Mouse (Mus musculus) frontal cortex, postnatal 36 days (tissue): ENCODE results near the gene Aldh16a1.
"Not testable (repeated sequence)": the region's sequence is repeated elsewhere in the genome, so short reads cannot be mapped to it uniquely, and the experiment has no call there.

Experiments used
- DNase-seq, 2 experiments: peaks; one replicate each; pipeline ENCODE4 v3.0.0; 2022; ENCODE audit warnings: low spot score in 2 of 2

Aldh16a1 gene

DNA sequence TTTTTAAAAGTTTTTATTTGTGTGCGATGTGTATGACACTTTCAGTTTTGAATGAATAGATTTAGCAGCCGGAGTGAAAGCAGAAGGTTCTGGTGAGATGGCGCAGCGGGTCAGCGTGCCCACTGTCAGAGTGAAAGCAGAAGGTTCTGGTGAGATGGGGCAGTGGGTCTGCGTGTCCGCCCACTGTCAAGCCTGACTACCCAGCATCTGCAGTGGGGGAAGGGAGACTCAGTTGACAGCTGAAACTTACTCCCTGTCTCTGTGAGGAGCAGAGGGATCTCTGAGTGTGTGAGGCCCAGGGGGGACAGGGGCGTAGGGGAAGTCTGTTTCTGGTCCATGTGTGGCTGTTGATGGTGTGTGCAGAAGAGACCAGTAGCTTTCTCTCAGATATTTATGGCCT, 36.8 kb downstream of the Aldh16a1 start:
- no peak for DNase-seq

DNA sequence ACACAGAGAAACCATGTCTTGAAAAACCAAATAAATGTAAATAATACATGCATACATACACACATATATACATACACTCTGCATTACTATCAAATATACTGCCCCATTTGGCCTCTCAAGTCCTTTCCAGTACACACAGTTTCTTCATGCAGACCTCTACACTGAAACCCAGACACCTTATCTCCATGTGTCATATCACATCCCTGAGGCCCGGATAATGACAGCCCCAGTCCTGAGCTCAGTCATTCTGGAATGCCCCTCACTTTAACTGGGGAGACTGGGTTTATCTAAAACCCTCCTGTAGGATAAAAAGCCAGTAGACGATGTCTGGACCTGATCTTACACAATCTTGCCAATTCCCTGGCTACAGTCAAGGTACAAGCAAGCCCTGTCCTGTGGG, 40.9 kb downstream of the Aldh16a1 start:
- DNase-seq: no peak

- no peak for DNase-seq
Measured at GRCm38 (mm10) chr7:45112529-45112928, 41.9 kb downstream of the Aldh16a1 start.

DNA sequence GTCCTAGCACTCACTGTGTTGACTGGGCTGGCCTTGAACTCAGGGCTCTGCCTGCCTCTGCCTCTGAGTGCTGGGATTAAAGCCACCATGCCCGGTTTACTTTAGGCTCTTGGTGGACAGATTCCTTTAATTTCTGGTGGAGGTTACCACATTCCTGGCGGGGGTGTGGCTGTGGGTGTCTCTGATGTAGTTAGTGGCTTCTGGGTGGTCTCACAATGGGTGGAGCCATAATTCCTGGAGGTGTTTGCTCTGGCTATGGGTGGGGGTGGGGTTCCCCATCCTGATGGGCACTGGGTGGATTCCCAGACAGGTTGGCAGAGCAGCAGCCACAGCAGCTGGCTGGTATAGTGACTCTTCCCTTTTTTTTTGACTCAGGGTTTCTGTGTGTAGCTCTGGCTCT, 42.4 kb downstream of the Aldh16a1 start:
- DNase-seq: no peak

DNA sequence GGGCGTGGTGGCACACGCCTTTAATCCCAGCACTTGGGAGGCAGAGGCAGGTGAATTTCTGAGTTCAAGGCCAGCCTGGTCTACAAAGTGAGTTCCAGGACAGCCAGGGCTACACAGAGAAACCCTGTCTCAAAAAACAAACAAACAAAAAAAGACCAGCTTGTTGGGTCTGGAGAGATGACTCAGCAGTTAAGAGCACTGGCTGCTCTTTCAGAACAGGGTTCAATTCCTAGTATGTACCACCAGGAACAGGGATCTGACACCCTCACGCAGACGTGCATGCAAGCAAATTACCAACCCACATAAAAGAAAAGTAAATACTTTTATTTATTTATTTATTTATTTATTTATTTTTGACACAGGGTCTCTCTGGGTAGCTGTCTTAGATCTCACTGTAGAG, 44.3 kb downstream of the Aldh16a1 start:
- DNase-seq: not testable (repeated sequence)

GRCm38 (mm10) chr7:45107052-45107645, 47.2 kb downstream of the Aldh16a1 start:
- no peak for DNase-seq

DNA sequence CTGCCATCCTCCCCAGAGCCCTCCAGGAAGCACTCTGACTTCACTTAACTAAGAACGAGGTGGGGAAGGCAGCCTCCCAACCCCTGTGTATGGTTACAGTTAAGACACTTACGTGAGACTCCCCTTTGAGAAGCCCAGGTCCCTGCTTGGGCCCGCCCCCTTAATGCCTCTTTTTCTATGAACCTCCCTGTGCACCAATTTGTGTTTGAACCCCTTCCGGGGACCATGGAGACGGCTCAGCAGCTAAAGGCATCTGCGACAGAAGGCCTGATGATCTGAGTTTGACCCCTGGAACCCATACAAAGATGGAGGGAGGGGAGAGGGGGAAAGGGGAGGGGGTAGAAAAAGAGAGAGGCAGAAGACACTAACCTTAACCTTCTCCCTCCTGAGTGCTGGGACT, 47.9 kb downstream of the Aldh16a1 start:
- DNase-seq: no peak

DNA sequence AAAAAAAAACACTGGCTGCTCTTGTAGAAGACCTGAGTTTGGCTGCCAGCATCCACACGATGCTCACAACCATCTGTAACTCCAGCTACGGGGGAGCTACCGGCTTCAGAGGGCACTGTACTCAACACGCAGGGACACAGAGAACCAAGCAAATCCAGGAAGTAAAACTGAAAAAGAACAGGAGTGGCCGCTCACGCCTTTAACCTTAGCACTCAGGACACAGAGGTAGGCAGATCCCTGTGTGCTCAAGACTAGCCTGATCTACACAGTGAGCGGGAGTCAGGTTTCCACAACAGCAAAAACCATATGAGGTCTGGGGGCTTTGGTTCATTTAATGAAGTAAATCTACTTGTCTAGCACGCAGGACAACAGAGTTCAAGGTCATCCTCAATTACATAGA, 48.9 kb downstream of the Aldh16a1 start:
- DNase-seq: no peak

- DNase-seq: no peak
Measured at GRCm38 (mm10) chr7:45104941-45105340, 49.4 kb downstream of the Aldh16a1 start.

- peak in 1 of 2 experiments; percentile 54 for DNase-seq
Measured at GRCm38 (mm10) chr7:45103652-45104180, 50.7 kb downstream of the Aldh16a1 start, which contains the start of gene Fcgrt. Fcgrt (minus strand) TSS chr7:45103851.

DNA sequence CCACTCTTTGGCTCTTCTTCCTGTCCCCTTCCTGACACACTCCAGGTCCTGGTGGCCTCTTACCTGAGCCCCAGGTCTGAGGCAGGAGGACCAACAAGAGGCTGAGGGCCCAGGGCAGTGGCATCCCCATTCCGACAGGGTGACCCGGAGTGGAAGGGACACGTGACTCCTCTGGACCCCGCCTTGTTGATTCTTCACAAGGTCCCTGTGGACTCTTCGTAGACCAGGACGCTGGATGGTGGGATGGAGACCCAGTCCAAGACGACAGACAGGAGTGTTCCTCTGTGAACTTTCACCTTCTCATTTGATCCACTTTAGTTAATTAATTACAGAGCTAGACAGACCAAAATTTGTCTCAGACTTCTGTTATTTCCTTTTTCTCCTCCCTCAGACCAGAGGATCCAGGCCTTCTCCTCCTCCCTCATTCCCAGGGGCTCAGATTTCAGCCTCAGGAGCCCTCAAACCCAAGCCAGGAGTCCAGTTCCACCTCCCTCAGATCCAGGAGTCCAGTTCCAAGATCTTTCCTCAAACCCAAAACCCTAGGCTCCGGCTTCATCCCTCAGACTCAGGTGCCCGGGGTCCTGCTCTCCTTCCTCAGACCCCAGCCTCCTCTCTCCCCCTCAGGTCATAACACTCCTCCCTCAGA, 51.3 kb downstream of the Aldh16a1 start:
- DNase-seq: no peak

- DNase-seq: no peak
Measured at GRCm38 (mm10) chr7:45102441-45102840, 51.9 kb downstream of the Aldh16a1 start.

DNA sequence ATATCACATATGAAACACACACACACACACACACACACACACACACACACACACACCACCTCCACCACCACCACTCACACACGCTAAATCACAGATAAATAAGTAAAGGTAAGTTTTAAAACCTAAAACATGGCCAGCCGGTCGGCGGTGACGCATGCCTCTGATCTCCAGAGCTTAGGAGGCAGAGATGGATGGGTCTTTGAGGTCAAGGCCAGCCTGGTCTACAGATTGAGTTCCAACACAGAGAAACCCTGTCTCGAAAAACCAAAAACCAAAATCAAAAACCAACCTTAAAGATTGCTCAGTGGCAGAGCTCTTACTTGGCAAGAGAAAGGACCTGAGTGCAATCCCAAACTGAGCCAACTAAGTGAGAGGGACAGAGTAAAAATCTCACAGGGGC, 54.3 kb downstream of the Aldh16a1 start:
- DNase-seq: no peak

DNA sequence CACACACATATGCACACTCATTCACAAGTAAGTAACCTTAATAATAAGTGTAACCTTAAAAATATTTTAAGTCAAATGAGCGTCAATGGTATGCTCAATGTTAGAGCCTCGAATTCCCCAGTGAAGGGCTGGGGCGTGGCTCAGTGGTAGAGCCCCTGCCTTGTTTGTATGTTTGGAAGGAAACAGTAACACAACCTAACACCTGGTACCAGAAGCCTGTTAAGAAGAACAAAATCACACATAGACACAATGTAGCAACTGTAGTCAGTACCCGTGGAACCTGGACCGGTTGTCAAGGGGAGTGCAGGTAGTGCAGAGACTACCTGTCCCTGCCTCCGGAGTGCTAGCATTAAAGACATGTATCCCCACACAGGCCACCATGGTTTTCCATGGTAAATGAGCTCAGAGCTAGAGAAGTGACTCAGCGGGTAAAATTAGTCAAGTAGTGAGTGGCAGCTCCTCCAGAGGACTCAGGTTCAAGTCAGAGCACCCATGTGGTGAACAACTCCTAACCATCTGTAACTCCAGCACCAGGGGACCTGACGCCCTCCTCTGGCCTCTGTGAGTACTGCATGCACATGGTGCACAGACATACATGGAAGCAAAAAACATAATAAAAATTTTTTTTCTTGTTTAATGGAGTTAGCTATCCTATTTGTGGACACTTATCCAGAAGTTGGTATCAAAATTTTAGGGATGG, 55.7 kb downstream of the Aldh16a1 start:
- DNase-seq: no peak

DNA sequence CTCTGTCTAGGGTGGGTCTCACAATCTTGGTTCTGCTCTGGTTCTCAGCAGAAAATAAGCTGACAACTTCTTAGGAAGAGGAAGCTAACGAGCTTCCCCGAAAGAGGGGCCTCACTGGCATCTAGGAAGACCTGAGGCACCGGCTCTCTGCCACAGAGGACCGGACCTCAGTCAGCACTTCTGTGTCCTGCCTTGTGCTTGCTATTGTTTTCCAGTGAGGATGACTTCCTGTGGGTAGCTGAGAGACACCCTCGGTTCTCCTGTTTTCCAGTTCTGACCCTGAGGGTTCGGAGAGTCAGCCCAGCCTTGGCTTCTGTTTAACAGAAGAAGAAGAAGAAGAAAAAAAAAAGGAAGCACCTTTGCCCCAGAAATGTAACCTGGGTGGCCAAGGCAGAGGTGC, 56.9 kb downstream of the Aldh16a1 start:
- DNase-seq: no peak

GRCm38 (mm10) chr7:45095965-45096364, 58.4 kb downstream of the Aldh16a1 start:
- not testable (repeated sequence) for DNase-seq

GRCm38 (mm10) chr7:45095367-45095766, 59.0 kb downstream of the Aldh16a1 start:
- no peak for DNase-seq

DNA sequence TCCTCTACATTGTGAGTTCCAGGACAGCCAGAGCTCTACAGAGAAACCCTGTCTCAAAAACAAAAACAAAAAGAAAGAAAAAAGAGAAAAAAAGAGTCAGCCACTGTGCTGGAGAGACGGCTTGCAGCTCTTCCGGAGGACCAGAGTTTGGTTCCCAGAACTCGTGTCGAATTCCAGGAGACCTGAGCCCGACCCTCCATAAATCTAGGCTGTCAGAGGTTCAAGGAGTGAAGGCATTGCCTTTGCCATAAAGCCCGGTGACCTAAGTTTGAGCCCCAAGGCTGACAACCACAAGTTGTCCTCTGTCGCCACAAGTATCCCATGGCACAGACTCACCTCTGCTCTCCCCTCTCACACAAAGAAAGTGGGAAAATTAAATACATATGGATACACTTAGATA, 60.3 kb downstream of the Aldh16a1 start:
- DNase-seq: no peak

DNA sequence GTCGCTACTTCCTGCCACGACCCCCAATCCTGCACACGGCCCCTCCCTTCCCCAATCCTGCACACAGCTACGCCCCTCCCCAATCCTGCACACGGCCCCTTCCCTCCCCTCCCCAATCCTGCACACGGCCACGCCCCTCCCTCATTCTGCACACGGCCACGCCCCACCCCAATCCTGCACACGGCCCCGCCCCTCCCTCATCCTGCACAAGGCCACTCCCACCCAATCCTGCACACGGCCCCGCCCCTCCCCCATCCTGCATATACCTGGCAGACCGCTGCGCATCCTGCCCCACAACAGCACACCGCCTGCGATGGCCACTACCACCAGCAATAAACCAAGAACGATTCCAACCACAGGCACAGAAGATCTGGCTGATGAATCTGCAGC, 60.9 kb downstream of the Aldh16a1 start:
- no peak for DNase-seq

- DNase-seq: no peak
Measured at GRCm38 (mm10) chr7:45092828-45093515, 61.4 kb downstream of the Aldh16a1 start.

GRCm38 (mm10) chr7:45092048-45092447, 62.3 kb downstream of the Aldh16a1 start, which contains the start of gene Rcn3:
Rcn3 (minus strand) TSS chr7:45092221.
- DNase-seq: peak in 1 of 2 experiments; percentile 15
